Mouse (Mus musculus): ENCODE measurements around the gene 2810004N23Rik. TPM values are rescaled to one million over a fixed set of nuclear protein-coding genes. Genes with fewer than 3 reads are reported as not detected.
A peak's percentile ranks its signal among the peaks of the same experiment; 100 is the strongest.

2810004N23Rik gene
- total and polyA plus RNA-seq, 2 experiments: 11.5 to 17.7 TPM

DNA sequence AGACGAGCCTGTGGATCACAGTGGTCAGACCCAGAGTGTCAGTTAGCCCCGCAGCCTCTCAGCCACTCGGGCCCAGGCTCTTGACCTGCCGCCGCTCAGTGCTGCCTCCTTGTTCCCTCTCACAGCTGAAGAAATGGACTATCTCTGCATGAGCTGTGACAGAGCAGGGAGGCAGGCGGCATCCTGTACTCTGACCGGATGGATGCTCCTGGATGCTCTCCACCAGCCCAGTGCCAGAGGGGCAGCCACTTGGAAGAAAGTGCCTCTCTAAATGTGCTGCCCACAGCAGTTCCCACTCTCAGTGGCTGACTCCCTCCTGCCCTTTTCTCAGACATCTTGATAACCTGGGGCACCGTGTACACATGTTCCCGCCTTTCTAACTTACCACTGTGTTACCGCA, 21.1 kb downstream of the 2810004N23Rik start:
- Histone ChIP-seq H3K79me2 (ENCODE audit: control insufficient read depth, insufficient read depth, low read length) (0 out of 2 replicates have a peak, but pooled peaks cover 4% of the 10 kb centered on the region), H3K27me3 (ENCODE audit: control insufficient read depth, insufficient read depth, low read length) (no peaks in the 10 kb centered on the region), H3K36me3 (ENCODE audit: control insufficient read depth, insufficient read depth, low read length) (peaks cover 16% of the 10 kb centered on the region), H3K27ac (replicated peaks; ENCODE audit: insufficient read depth, low read depth, low read length) (no peak overlapping the region), H3K9ac (ENCODE audit: low read depth, low read length) (no peak overlapping the region), H3K4me1 (ENCODE audit: control insufficient read depth, insufficient read depth, low read length) (peaks cover 21% of the 10 kb centered on the region), H3K4me3 (ENCODE audit: insufficient read depth, low read depth, low read length) (no peak overlapping the region)
- 86% methylated on average over 10 of the region's 10 CpGs for WGBS
- DNase-seq (ENCODE audit: extremely low read depth, low read depth, low spot score): no peak
- TF ChIP-seq POLR2A (IDR thresholded peaks at IDR 0.05; ENCODE audit: extremely low read depth, insufficient read depth, low read length) (no peak), CTCF (IDR thresholded peaks at IDR 0.05; ENCODE audit: low read depth, low read length) (no peak)

DNA sequence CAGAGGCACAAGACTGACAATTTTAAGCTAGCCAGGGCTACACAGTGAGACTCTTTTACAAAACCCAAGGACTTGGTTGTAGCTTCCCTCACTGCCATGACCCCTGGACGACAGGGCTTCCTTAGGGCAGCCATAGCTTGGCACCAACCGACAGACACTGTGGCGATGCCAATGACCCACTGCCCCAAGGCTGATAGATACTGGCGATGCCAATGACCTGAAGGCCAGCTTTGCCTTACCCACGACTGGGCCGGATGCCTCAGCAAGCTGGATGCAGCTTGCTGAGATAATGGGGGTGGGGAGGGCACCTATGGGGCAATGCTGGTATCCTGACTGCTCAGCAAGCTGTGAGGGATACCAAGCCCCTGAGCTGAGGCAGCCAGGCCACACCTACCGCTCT, 22.0 kb downstream of the 2810004N23Rik start:
- H3K27ac ChIP-seq (replicated peaks; ENCODE audit: insufficient read depth, low read depth, low read length): no peak overlapping the region
- H3K9ac ChIP-seq (ENCODE audit: low read depth, low read length): no peak overlapping the region
- H3K79me2 ChIP-seq (ENCODE audit: control insufficient read depth, insufficient read depth, low read length): 0 out of 2 replicates have a peak, but pooled peaks cover 4% of the 10 kb centered on the region
- H3K27me3 ChIP-seq (ENCODE audit: control insufficient read depth, insufficient read depth, low read length): no peaks in the 10 kb centered on the region
- 27% methylated on average over 7 of the region's 7 CpGs for WGBS
- peak; percentile 92 for DNase-seq (ENCODE audit: extremely low read depth, low read depth, low spot score)
- H3K4me3 ChIP-seq (ENCODE audit: insufficient read depth, low read depth, low read length): no peak overlapping the region
- H3K4me1 ChIP-seq (ENCODE audit: control insufficient read depth, insufficient read depth, low read length): peaks cover 21% of the 10 kb centered on the region
- H3K36me3 ChIP-seq (ENCODE audit: control insufficient read depth, insufficient read depth, low read length): peaks cover 16% of the 10 kb centered on the region
- TF ChIP-seq CTCF (IDR thresholded peaks at IDR 0.05; ENCODE audit: low read depth, low read length) (no peak), POLR2A (IDR thresholded peaks at IDR 0.05; ENCODE audit: extremely low read depth, insufficient read depth, low read length) (no peak)

DNA sequence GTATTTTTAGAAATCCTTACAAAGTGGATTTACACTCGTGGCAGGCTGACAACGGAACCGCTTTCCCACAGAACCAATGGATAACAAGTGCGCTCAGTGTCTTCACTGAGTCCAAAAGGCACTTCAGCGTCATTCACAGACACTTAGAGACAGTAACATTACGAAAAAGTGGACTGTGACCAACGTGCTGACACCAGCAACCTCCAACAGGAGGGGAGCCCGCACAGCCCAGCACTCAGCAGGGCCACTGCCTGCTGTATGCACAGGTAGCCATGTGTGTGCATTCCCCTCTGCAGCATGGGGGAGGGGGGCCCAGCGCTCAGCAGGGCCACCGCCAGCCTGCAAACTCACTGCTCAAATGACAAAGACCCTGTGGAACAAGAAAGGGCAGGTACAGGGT, 23.5 kb downstream of the 2810004N23Rik start:
- Histone ChIP-seq H3K36me3 (ENCODE audit: control insufficient read depth, insufficient read depth, low read length) (peaks cover 16% of the 10 kb centered on the region), H3K27ac (replicated peaks; ENCODE audit: insufficient read depth, low read depth, low read length) (no peak overlapping the region), H3K4me3 (ENCODE audit: insufficient read depth, low read depth, low read length) (no peak overlapping the region), H3K27me3 (ENCODE audit: control insufficient read depth, insufficient read depth, low read length) (no peaks in the 10 kb centered on the region), H3K4me1 (ENCODE audit: control insufficient read depth, insufficient read depth, low read length) (peaks cover 12% of the 10 kb centered on the region), H3K9ac (ENCODE audit: low read depth, low read length) (no peak overlapping the region), H3K79me2 (ENCODE audit: control insufficient read depth, insufficient read depth, low read length) (0 out of 2 replicates have a peak, but pooled peaks cover 3% of the 10 kb centered on the region)
- TF ChIP-seq POLR2A (IDR thresholded peaks at IDR 0.05; ENCODE audit: extremely low read depth, insufficient read depth, low read length): no peak
- no peak for TF ChIP-seq CTCF (IDR thresholded peaks at IDR 0.05; ENCODE audit: low read depth, low read length)
- DNase-seq (ENCODE audit: extremely low read depth, low read depth, low spot score): no peak
- WGBS: 84% methylated on average over 10 of the region's 10 CpGs

DNA sequence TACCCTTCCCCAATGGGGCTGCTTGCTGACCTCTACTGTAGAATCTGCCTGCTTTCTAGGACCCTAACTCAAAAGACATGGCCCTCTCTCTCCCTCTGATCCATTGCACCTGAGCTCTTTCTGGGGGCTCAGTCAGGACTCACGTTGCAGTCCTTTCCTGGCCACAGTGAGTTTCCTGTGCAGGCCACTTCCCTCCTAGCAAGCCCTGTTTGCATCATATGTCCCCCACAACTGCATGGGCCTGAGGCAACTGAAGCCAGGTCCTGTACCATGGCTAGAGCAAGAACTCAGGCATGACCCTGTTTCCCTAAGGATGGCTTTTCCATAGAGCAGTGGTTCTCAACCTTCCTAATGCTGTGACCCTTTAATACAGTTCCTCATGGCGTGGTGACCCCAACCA, 25.0 kb downstream of the 2810004N23Rik start:
- Histone ChIP-seq H3K9ac (ENCODE audit: low read depth, low read length) (no peak overlapping the region), H3K36me3 (ENCODE audit: control insufficient read depth, insufficient read depth, low read length) (peaks cover 16% of the 10 kb centered on the region), H3K4me1 (ENCODE audit: control insufficient read depth, insufficient read depth, low read length) (peaks cover 3% of the 10 kb centered on the region; the same call in 1 of the 2 replicates), H3K27ac (replicated peaks; ENCODE audit: insufficient read depth, low read depth, low read length) (no peak overlapping the region), H3K4me3 (ENCODE audit: insufficient read depth, low read depth, low read length) (no peak overlapping the region), H3K79me2 (ENCODE audit: control insufficient read depth, insufficient read depth, low read length) (no peaks in the 10 kb centered on the region), H3K27me3 (ENCODE audit: control insufficient read depth, insufficient read depth, low read length) (no peaks in the 10 kb centered on the region)
- no peak for TF ChIP-seq CTCF (IDR thresholded peaks at IDR 0.05; ENCODE audit: low read depth, low read length)
- TF ChIP-seq POLR2A (IDR thresholded peaks at IDR 0.05; ENCODE audit: extremely low read depth, insufficient read depth, low read length): no peak
- WGBS: 88% methylated on average over 2 of the region's 2 CpGs
- DNase-seq (ENCODE audit: extremely low read depth, low read depth, low spot score): no peak

DNA sequence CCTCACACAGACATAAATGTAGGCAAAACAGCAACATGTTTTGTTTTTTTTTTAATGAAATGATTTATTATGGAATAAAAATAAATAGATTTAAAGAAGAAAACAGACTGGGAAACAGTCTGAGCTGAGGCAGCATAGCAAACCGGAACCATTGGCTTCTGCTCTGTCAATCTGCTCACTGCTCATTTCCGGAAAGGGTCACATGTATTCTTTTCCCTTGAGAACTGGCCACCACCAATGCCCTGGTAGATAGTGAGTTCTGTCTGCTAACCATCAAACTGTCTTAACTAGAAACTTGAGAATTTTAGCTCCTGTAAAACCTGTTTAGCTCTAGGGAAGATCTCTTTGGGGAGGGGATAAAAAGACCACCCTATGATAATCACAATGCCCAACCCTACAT, 26.0 kb downstream of the 2810004N23Rik start:
- DNase-seq (ENCODE audit: extremely low read depth, low read depth, low spot score): no peak
- 86% methylated on average over 2 of the region's 2 CpGs for WGBS
- TF ChIP-seq CTCF (IDR thresholded peaks at IDR 0.05; ENCODE audit: low read depth, low read length) (no peak), POLR2A (IDR thresholded peaks at IDR 0.05; ENCODE audit: extremely low read depth, insufficient read depth, low read length) (no peak)
- no peak overlapping the region for H3K27ac ChIP-seq (replicated peaks; ENCODE audit: insufficient read depth, low read depth, low read length)
- no peaks in the 10 kb centered on the region for H3K27me3 ChIP-seq (ENCODE audit: control insufficient read depth, insufficient read depth, low read length)
- H3K4me3 ChIP-seq (ENCODE audit: insufficient read depth, low read depth, low read length): no peak overlapping the region
- peaks cover 16% of the 10 kb centered on the region for H3K36me3 ChIP-seq (ENCODE audit: control insufficient read depth, insufficient read depth, low read length)
- H3K9ac ChIP-seq (ENCODE audit: low read depth, low read length): no peak overlapping the region
- H3K79me2 ChIP-seq (ENCODE audit: control insufficient read depth, insufficient read depth, low read length): no peaks in the 10 kb centered on the region
- peaks cover 3% of the 10 kb centered on the region; the same call in 1 of the 2 replicates for H3K4me1 ChIP-seq (ENCODE audit: control insufficient read depth, insufficient read depth, low read length)

DNA sequence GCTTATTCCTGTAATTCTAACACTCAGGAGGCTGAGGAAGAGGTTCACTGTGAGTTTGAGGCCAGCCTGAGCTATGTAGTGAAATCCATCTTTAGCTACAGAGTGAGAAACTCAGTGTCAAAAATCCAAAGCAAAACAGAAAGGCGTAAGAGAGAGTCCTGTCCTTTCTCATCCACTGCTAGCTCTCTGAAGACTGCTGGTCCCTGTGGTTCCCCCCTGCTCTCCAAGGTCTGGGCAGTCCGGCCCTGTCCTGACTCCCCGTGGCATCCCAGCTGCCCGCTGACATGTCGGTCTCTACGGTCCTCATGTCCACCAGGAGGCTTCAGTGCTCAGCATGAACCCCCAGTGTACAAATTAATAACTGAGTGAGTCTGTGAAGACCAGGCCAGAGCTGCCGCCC, 26.6 kb downstream of the 2810004N23Rik start:
- Histone ChIP-seq H3K9ac (ENCODE audit: low read depth, low read length) (no peak overlapping the region), H3K79me2 (ENCODE audit: control insufficient read depth, insufficient read depth, low read length) (no peaks in the 10 kb centered on the region), H3K27ac (replicated peaks; ENCODE audit: insufficient read depth, low read depth, low read length) (no peak overlapping the region), H3K4me1 (ENCODE audit: control insufficient read depth, insufficient read depth, low read length) (peaks cover 3% of the 10 kb centered on the region; the same call in 1 of the 2 replicates), H3K4me3 (ENCODE audit: insufficient read depth, low read depth, low read length) (no peak overlapping the region), H3K36me3 (ENCODE audit: control insufficient read depth, insufficient read depth, low read length) (peaks cover 16% of the 10 kb centered on the region), H3K27me3 (ENCODE audit: control insufficient read depth, insufficient read depth, low read length) (no peaks in the 10 kb centered on the region)
- 88% methylated on average over 7 of the region's 7 CpGs for WGBS
- DNase-seq (ENCODE audit: extremely low read depth, low read depth, low spot score): no peak
- TF ChIP-seq CTCF (IDR thresholded peaks at IDR 0.05; ENCODE audit: low read depth, low read length): no peak
- no peak for TF ChIP-seq POLR2A (IDR thresholded peaks at IDR 0.05; ENCODE audit: extremely low read depth, insufficient read depth, low read length)
